Mouse (Mus musculus): ENCODE results near the gene Rpl35. TPM values are rescaled to one million over a fixed set of nuclear protein-coding genes. Genes with fewer than 3 reads are reported as not detected.

The Rpl35 gene
- polyA plus RNA-seq, 1 experiment = 180 TPM

- Histone ChIP-seq H3K27me3 (replicated peaks) (no peaks in the 10 kb centered on the region), H3K4me1 (peaks cover 70% of the 10 kb centered on the region), H3K36me3 (replicated peaks; ENCODE audit: low read length) (peaks cover 39% of the 10 kb centered on the region), H3K9me3 (no peaks in the 10 kb centered on the region), H3K4me3 (replicated peaks) (peak overlapping the region; percentile 97)
- no peak for TF ChIP-seq FLI1 (IDR thresholded peaks at IDR 0.05; ENCODE audit: low read length)
- no peak for TF ChIP-seq GATA1 (IDR thresholded peaks at IDR 0.05; ENCODE audit: borderline replicate concordance, low read length)
Observed at GRCm38 (mm10) chr2:39008954-39009365, 3.5 kb upstream of the Rpl35 start.

GRCm38 (mm10) chr2:39008350-39008851 is 3.0 kb upstream of the Rpl35 start:
- Histone ChIP-seq H3K27me3 (replicated peaks) (no peaks in the 10 kb centered on the region), H3K9me3 (no peaks in the 10 kb centered on the region), H3K4me1 (peaks cover 76% of the 10 kb centered on the region), H3K36me3 (replicated peaks; ENCODE audit: low read length) (peaks cover 39% of the 10 kb centered on the region), H3K4me3 (replicated peaks) (peak overlapping the region; percentile 97)
- no peak for TF ChIP-seq FLI1 (IDR thresholded peaks at IDR 0.05; ENCODE audit: low read length)
- TF ChIP-seq GATA1 (IDR thresholded peaks at IDR 0.05; ENCODE audit: borderline replicate concordance, low read length) = no peak

GRCm38 (mm10) chr2:39007865-39008264 is 2.4 kb upstream of the Rpl35 start:
- Histone ChIP-seq H3K9me3 (no peaks in the 10 kb centered on the region), H3K36me3 (replicated peaks; ENCODE audit: low read length) (peaks cover 39% of the 10 kb centered on the region), H3K4me1 (peaks cover 77% of the 10 kb centered on the region), H3K27me3 (replicated peaks) (no peaks in the 10 kb centered on the region), H3K4me3 (replicated peaks) (peak overlapping the region; percentile 97)
- TF ChIP-seq GATA1 (IDR thresholded peaks at IDR 0.05; ENCODE audit: borderline replicate concordance, low read length) = no peak
- TF ChIP-seq FLI1 (IDR thresholded peaks at IDR 0.05; ENCODE audit: low read length) = peak; percentile 99

GRCm38 (mm10) chr2:39006149-39006730 is 816 bp upstream of the Rpl35 start:
- peaks cover 39% of the 10 kb centered on the region for H3K36me3 ChIP-seq (replicated peaks; ENCODE audit: low read length)
- H3K4me3 ChIP-seq (replicated peaks) = peak overlapping the region; percentile 93
- no peak for TF ChIP-seq GATA1 (IDR thresholded peaks at IDR 0.05; ENCODE audit: borderline replicate concordance, low read length)
- TF ChIP-seq FLI1 (IDR thresholded peaks at IDR 0.05; ENCODE audit: low read length) = no peak
- H3K27me3 ChIP-seq (replicated peaks) = no peaks in the 10 kb centered on the region
- H3K9me3 ChIP-seq = no peaks in the 10 kb centered on the region
- peaks cover 73% of the 10 kb centered on the region for H3K4me1 ChIP-seq

- H3K36me3 ChIP-seq (replicated peaks; ENCODE audit: low read length) = peaks cover 40% of the 10 kb centered on the region
- no peaks in the 10 kb centered on the region for H3K9me3 ChIP-seq
- no peak for TF ChIP-seq FLI1 (IDR thresholded peaks at IDR 0.05; ENCODE audit: low read length)
- no peak for TF ChIP-seq GATA1 (IDR thresholded peaks at IDR 0.05; ENCODE audit: borderline replicate concordance, low read length)
- peaks cover 73% of the 10 kb centered on the region for H3K4me1 ChIP-seq
- H3K27me3 ChIP-seq (replicated peaks) = no peaks in the 10 kb centered on the region
- peak within 1 kb of the TSS; percentile 93 for H3K4me3 ChIP-seq (replicated peaks)
Observed at GRCm38 (mm10) chr2:39004880-39005435, 466 bp downstream of the Rpl35 start, which contains the start of gene Arpc5l. Gene Arpc5l (plus strand): TSS chr2:39005348.

- H3K27me3 ChIP-seq (replicated peaks) = no peaks in the 10 kb centered on the region
- peaks cover 73% of the 10 kb centered on the region for H3K4me1 ChIP-seq
- peaks cover 46% of the 10 kb centered on the region for H3K36me3 ChIP-seq (replicated peaks; ENCODE audit: low read length)
- TF ChIP-seq GATA1 (IDR thresholded peaks at IDR 0.05; ENCODE audit: borderline replicate concordance, low read length) (no peak), FLI1 (IDR thresholded peaks at IDR 0.05; ENCODE audit: low read length) (no peak)
- no peaks in the 10 kb centered on the region for H3K9me3 ChIP-seq
- H3K4me3 ChIP-seq (replicated peaks) = peak overlapping the region; percentile 93
Observed at GRCm38 (mm10) chr2:39004372-39004771, 1.1 kb downstream of the Rpl35 start.

GRCm38 (mm10) chr2:39003512-39003911 is 1.9 kb downstream of the Rpl35 start:
- no peak for TF ChIP-seq FLI1 (IDR thresholded peaks at IDR 0.05; ENCODE audit: low read length)
- TF ChIP-seq GATA1 (IDR thresholded peaks at IDR 0.05; ENCODE audit: borderline replicate concordance, low read length) = no peak
- Histone ChIP-seq H3K4me1 (peaks cover 73% of the 10 kb centered on the region), H3K9me3 (no peaks in the 10 kb centered on the region), H3K36me3 (replicated peaks; ENCODE audit: low read length) (peaks cover 47% of the 10 kb centered on the region), H3K4me3 (replicated peaks) (peak overlapping the region; percentile 93), H3K27me3 (replicated peaks) (no peaks in the 10 kb centered on the region)

GRCm38 (mm10) chr2:39003106-39003505 is 2.3 kb downstream of the Rpl35 start:
- H3K4me1 ChIP-seq = peaks cover 74% of the 10 kb centered on the region
- no peaks in the 10 kb centered on the region for H3K27me3 ChIP-seq (replicated peaks)
- peak overlapping the region; percentile 93 for H3K4me3 ChIP-seq (replicated peaks)
- no peak for TF ChIP-seq FLI1 (IDR thresholded peaks at IDR 0.05; ENCODE audit: low read length)
- TF ChIP-seq GATA1 (IDR thresholded peaks at IDR 0.05; ENCODE audit: borderline replicate concordance, low read length) = no peak
- peaks cover 47% of the 10 kb centered on the region for H3K36me3 ChIP-seq (replicated peaks; ENCODE audit: low read length)
- H3K9me3 ChIP-seq = no peaks in the 10 kb centered on the region

GRCm38 (mm10) chr2:39001866-39002265 is 3.6 kb downstream of the Rpl35 start:
- Histone ChIP-seq H3K9me3 (no peaks in the 10 kb centered on the region), H3K27me3 (replicated peaks) (no peaks in the 10 kb centered on the region), H3K36me3 (replicated peaks; ENCODE audit: low read length) (peaks cover 47% of the 10 kb centered on the region), H3K4me1 (peaks cover 80% of the 10 kb centered on the region), H3K4me3 (replicated peaks) (no peak overlapping the region)
- no peak for TF ChIP-seq FLI1 (IDR thresholded peaks at IDR 0.05; ENCODE audit: low read length)
- TF ChIP-seq GATA1 (IDR thresholded peaks at IDR 0.05; ENCODE audit: borderline replicate concordance, low read length) = no peak

- peaks cover 69% of the 10 kb centered on the region for H3K4me1 ChIP-seq
- H3K27me3 ChIP-seq (replicated peaks) = no peaks in the 10 kb centered on the region
- peaks cover 47% of the 10 kb centered on the region for H3K36me3 ChIP-seq (replicated peaks; ENCODE audit: low read length)
- H3K9me3 ChIP-seq = no peaks in the 10 kb centered on the region
- no peak overlapping the region for H3K4me3 ChIP-seq (replicated peaks)
- TF ChIP-seq GATA1 (IDR thresholded peaks at IDR 0.05; ENCODE audit: borderline replicate concordance, low read length) (no peak), FLI1 (IDR thresholded peaks at IDR 0.05; ENCODE audit: low read length) (no peak)
Observed at GRCm38 (mm10) chr2:39000587-39000919, 4.9 kb downstream of the Rpl35 start.
